Mouse (Mus musculus) liver, embryonic 14.5 days (tissue): Measurements from ENCODE around the gene Art2b. TPM values are rescaled to one million over a fixed set of nuclear protein-coding genes. Genes with fewer than 3 reads are reported as not detected.
"Not testable (repeated sequence)": the region's sequence is repeated elsewhere in the genome, so short reads cannot be mapped to it uniquely, and the experiment has no call there.

Experiments
- ATAC-seq: fragments of 200-750 bp; cut with Nextera tagmentation; 2 replicates; pipeline ENCODE4 v1.8.0; 2017; ENCODE audit warnings: moderate number of reproducible peaks, mild to moderate bottlenecking, moderate library complexity; ENCODE audit not compliant: insufficient read depth
- DNase-seq, 3 experiments: peaks; one replicate each; pipeline ENCODE4 v3.0.0-alpha.2; 2012 to 2013; ENCODE audit warnings: low read depth in 3 of 3, low spot score in 3 of 3
- H3K27ac ChIP-seq: fragments of 300-500 bp; sonication (generic); 2 replicates; pipeline ENCODE4 v1.5.1; 2014; ENCODE audit warnings: moderate library complexity, mild to moderate bottlenecking, control low read depth, inconsistent platforms
- H3K27me3 ChIP-seq: fragments of 300-500 bp; sonication (generic); 2 replicates; pipeline ENCODE4 v1.6.1; 2014; ENCODE audit warnings: mild to moderate bottlenecking, low read length, moderate library complexity; ENCODE audit not compliant: control insufficient read depth, insufficient read depth
- H3K36me3 ChIP-seq: fragments of 300-500 bp; sonication (generic); replicated peaks from 2 replicates; pipeline ENCODE4 v1.6.1; 2014; ENCODE audit warnings: low read depth; ENCODE audit not compliant: control insufficient read depth, insufficient read depth
- H3K4me1 ChIP-seq, 2 experiments: fragments of 200-500 bp in 1 of 2; fragments of 300-500 bp in 1 of 2; sonication (generic) in 1 of 2; replicated peaks; 2 replicates each; pipeline ENCODE4 v1.6.1; 2012 to 2014; ENCODE audit warnings: antibody characterized with exemption in 1 of 2, inconsistent platforms in 1 of 2, low read length in 1 of 2; ENCODE audit not compliant: control insufficient read depth in 2 of 2, insufficient read depth in 2 of 2
- H3K4me2 ChIP-seq: fragments of 300-500 bp; sonication (generic); 2 replicates; pipeline ENCODE4 v1.6.1; 2014; ENCODE audit warnings: low read depth, mild to moderate bottlenecking, control low read depth, moderate library complexity
- H3K4me3 ChIP-seq, 2 experiments: fragments of 200-500 bp in 1 of 2; fragments of 300-500 bp in 1 of 2; sonication (generic) in 1 of 2; 2 replicates each; pipeline ENCODE4 v1.5.1; 2012 to 2014; ENCODE audit warnings: low read depth in 2 of 2, low read length in 2 of 2, mild to moderate bottlenecking in 2 of 2, control low read depth in 1 of 2, inconsistent platforms in 1 of 2, moderate library complexity in 1 of 2; ENCODE audit not compliant: insufficient read depth in 1 of 2
- H3K9ac ChIP-seq: fragments of 300-500 bp; sonication (generic); replicated peaks from 2 replicates; pipeline ENCODE4 v1.6.1; 2014; ENCODE audit warnings: mild to moderate bottlenecking, control low read depth, moderate library complexity
- H3K9me3 ChIP-seq: fragments of 300-500 bp; sonication (generic); 2 replicates; pipeline ENCODE4 v1.6.1; 2016; ENCODE audit warnings: low read length, mixed read lengths; ENCODE audit not compliant: control insufficient read depth
- CTCF ChIP-seq: IDR thresholded peaks from 2 replicates; pipeline ENCODE4 v1.5.1; 2016; ENCODE audit warnings: antibody characterized with exemption, low read depth, control low read depth
- EP300 ChIP-seq: IDR thresholded peaks from 2 replicates; pipeline ENCODE4 v1.6.1; 2016; ENCODE audit warnings: antibody characterized with exemption, low read depth
- WGBS: fragments of 180-500 bp; shearing (Covaris S2); extraction: QIAGEN DNeasy Blood & Tissue Kit; methylation state at CpG from one replicate; pipeline ENCODE4 v1.1.7; 2014; ENCODE audit not compliant: insufficient replicate concordance; 5-methylcytosine and 5-hydroxymethylcytosine counted together
- polyA plus RNA-seq, 2 experiments: library from polyadenylated mRNA; depleted of rRNA in 1 of 2; stranded (reverse) in 1 of 2; unstranded in 1 of 2; fragments of >200 nt; fragmentation: Nextera tagmentation in 1 of 2; extraction: Ambion mirVana in 1 of 2; gene quantifications; 2 replicates each; pipeline versions ENCODE4 v1.2.1 to v1.2.3; 2012 to 2014

The Art2b gene
- polyA plus RNA-seq, 2 experiments, result 0.07 TPM; not detected in 1

DNA sequence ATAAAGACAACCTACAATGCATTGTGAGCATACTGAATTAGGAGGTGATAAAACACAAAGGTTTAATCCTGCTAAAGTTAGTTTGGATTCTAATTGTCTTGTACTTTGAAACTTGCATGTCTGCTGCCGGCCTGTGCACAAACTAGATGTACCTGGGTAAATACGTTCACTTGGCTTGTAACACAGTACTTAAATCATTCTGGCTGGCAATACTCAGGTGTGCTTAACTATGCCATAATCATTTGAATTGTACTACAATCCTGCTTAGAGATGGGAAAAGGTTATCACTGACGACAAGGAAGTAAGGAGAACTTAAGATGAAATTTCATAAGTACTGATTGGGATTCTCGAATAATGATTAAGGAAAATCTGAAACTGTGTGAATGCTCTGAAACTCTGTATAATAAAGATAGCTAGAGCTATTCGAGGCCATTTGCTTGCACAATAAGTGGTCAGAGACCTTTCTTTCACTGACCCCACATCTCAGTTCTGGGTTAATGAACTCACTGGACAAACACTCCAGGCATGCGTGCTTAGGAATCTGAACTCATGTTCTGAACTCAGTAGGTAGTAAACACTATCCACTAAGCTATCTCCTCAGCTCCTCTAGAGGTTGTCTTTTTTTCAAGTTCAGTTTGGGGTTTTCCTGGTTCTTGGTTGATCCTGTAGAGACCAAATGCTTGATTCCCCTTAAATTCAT, 30.9 kb upstream of the Art2b start:
- Histone ChIP-seq H3K9me3 (no peaks in the 10 kb centered on the region), H3K4me2 (no peak overlapping the region), H3K4me3 (no peak overlapping the region), H3K36me3 (no peaks in the 10 kb centered on the region), H3K4me1 (peaks cover 0 to 2% of the 10 kb centered on the region in 2 experiments; a peak in 1 of 4 replicates), H3K9ac (no peak overlapping the region), H3K27ac (no peak overlapping the region), H3K27me3 (no peaks in the 10 kb centered on the region)
- DNase-seq, result no peak
- TF ChIP-seq CTCF (no peak), EP300 (no peak)
- 58% methylated on average over 6 of the region's 6 CpGs for WGBS
- no peak for ATAC-seq

DNA sequence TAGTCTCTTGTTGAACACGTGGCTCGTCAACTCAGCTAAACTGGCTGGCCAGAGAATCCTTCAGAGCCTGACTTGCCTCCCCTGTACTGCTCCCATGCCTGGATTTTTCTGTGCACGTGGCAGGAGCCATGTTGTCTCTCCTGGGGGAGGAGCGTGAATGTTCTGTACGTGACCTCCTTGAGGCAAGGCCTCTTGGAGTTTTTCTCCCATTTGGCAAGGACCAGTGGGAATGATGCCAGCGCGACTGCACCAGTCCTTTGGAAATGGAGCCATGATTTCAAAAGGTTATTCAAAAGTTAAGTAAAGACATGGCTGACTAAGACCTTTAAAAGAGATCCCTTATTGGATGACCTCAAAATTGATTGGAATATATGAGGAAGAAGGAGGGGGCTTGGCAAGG, 30.0 kb upstream of the Art2b start:
- ATAC-seq (no peak), DNase-seq (no peak)
- no peak overlapping the region for H3K4me3 ChIP-seq
- H3K9me3 ChIP-seq, result no peaks in the 10 kb centered on the region
- no peak overlapping the region for H3K4me2 ChIP-seq
- H3K27me3 ChIP-seq, result no peaks in the 10 kb centered on the region
- no peak overlapping the region for H3K9ac ChIP-seq
- peaks cover 0 to 2% of the 10 kb centered on the region in 2 experiments; a peak in 1 of 4 replicates for H3K4me1 ChIP-seq
- WGBS, result 58% methylated on average over 7 of the region's 7 CpGs
- no peak overlapping the region for H3K27ac ChIP-seq
- TF ChIP-seq EP300 (no peak), CTCF (no peak)
- H3K36me3 ChIP-seq, result no peaks in the 10 kb centered on the region

DNA sequence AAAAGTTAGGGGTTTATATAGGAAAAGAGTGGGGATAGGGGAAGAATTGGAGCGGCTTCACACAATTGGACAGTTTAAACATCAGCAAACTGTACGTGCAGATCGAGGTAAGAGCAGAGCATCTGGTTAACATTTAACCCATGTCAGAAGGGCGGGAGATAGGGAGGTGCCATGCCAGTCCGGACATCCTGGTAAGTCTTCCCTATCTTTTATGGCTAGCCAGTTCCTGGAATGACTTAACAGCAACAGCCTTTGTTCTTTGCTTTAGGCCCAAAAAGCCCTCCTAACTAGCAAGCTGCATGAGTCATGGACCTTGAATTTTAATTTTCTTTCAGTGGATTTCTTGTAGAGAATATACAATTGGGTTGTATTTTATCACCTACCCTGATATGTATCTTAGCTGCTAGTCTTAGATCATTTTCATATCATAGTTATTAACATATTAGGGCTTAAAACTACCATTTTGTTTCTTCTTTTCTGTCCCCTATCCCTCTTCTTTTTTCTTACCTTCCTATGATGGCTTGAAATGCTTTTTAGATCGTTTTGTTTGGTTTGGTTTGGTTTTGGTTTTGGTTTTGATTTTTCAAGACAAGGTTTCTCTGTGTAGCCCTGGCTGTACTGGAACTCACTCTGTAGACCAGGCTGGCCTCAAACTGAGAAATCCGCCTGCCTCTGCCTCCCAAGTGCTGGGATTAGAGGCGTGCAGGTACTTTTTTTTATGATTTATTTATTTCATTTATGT, 27.6 kb upstream of the Art2b start:
- WGBS, result 53% methylated on average over 8 of the region's 8 CpGs
- DNase-seq, H3K4me2 ChIP-seq, H3K9ac ChIP-seq, H3K4me1 ChIP-seq, H3K9me3 ChIP-seq, ATAC-seq, H3K4me3 ChIP-seq, H3K27ac ChIP-seq, H3K27me3 ChIP-seq, H3K36me3 ChIP-seq: not testable (repeated sequence)

DNA sequence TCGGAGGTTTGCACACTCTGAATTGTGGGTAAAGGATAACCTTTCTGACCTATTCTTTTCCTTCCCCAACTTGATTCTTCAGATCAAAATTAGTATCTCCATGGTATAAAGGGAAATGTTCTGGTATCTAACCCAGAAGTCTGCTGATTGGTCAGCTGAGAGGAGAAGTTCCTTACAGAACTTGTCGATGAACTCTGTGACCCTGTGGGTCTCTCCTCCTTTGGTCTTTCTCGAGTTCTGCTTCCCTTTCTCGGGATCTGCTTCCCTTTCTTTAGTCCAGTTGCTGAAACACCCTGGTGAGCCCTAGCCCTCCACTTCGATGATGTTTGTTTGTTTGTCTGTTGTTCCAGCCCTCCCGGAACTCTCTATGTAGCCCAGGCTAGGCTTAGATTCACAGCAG, 22.4 kb upstream of the Art2b start:
- H3K4me3 ChIP-seq, result no peak overlapping the region
- H3K36me3 ChIP-seq, result no peaks in the 10 kb centered on the region
- no peak overlapping the region for H3K9ac ChIP-seq
- WGBS, result 39% methylated on average over 6 of the region's 6 CpGs
- no peak overlapping the region for H3K4me2 ChIP-seq
- DNase-seq (no peak), ATAC-seq (no peak)
- no peaks in the 10 kb centered on the region for H3K4me1 ChIP-seq
- no peaks in the 10 kb centered on the region for H3K27me3 ChIP-seq
- H3K9me3 ChIP-seq, result no peaks in the 10 kb centered on the region
- TF ChIP-seq CTCF (no peak), EP300 (no peak)
- H3K27ac ChIP-seq, result no peak overlapping the region

DNA sequence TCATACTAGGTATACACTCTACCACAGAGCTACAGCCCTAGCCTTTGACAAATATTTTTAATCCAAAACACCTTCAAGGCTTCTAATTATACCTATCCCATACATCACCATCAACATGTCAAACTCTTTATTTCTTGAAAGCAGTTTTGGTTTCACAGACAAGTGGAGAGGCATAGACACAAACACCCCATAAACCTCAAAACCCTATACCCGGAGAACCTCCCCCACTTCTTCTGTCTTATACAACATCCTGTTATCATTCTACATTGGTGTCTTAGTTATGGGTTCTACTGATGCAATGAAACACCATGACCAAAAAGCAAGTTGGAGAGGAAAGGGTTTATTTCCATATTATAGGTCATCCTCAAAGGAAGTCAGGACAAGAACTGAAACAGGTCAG, 15.0 kb upstream of the Art2b start:
- WGBS, result 62% methylated on average over 1 of the region's 1 CpGs
- no peak for ATAC-seq

More for the DNA sequence above, 15.0 kb upstream of the Art2b start:
- Histone ChIP-seq H3K36me3 (no peaks in the 10 kb centered on the region), H3K4me2 (no peak overlapping the region), H3K9me3 (no peaks in the 10 kb centered on the region), H3K4me1 (no peaks in the 10 kb centered on the region), H3K4me3 (no peak overlapping the region), H3K27me3 (no peaks in the 10 kb centered on the region), H3K27ac (no peak overlapping the region), H3K9ac (no peak overlapping the region)
- DNase-seq, result no peak
- TF ChIP-seq EP300 (no peak), CTCF (no peak)
